Mouse (Mus musculus): Measurements from ENCODE around the gene Mprip. TPM values are rescaled to one million over a fixed set of nuclear protein-coding genes. Genes with fewer than 3 reads are reported as not detected.

The Mprip gene
- polyA plus RNA-seq, 1 experiment, result 3.0 TPM

DNA sequence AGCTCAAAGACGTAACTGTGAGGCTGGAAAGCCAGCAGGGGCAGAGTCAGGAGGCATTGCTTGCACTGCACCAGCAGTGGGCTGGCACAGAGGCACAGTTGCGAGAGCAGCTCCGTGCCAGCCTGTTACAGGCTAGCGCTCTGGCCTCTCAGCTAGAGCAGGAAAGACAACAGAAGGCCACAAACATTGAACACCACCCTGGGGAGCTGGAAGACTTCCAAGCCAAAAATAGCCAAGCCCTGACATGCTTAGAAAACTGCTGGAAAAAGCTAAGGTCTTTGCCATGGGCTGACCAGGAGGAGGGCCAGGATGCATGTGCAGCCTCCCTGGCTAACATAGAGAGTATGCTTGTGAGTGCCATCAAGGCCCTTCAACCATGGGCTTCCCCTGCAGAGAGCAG, 98.1 kb downstream of the Mprip start:
- Histone ChIP-seq H3K36me3 (ENCODE audit: control insufficient read depth) (peaks cover 86% of the 10 kb centered on the region), H3K4me1 (ENCODE audit: control insufficient read depth) (no peaks in the 10 kb centered on the region)

DNA sequence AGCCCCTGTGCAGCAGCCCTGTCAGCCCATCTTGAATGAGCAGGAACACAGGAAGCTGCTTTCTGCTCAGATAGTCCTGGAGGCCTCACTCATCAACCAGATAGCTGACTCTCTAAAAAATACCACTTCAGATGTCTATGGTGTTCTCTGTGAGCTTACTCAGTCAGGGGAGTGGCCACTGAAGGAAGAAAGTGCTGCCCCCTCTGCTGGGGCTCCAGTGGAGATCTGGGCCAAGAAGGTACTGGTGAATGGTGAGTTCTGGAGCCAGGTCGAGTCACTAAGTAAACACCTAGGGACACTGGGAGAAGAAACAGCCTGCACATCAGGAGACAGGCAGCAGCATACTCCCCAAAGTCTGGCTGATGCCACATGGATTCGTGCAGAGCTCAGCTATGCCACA, 98.5 kb downstream of the Mprip start:
- H3K27me3 ChIP-seq (ENCODE audit: control insufficient read depth), result no peaks in the 10 kb centered on the region
- no peak overlapping the region for H3K4me3 ChIP-seq (replicated peaks)
- H3K4me1 ChIP-seq (ENCODE audit: control insufficient read depth), result no peaks in the 10 kb centered on the region
- TF ChIP-seq GATA1 (IDR thresholded peaks at IDR 0.05; ENCODE audit: low read length) (no peak), TAL1 (IDR thresholded peaks at IDR 0.05; ENCODE audit: low read length) (no peak)
- H3K36me3 ChIP-seq (ENCODE audit: control insufficient read depth), result peaks cover 87% of the 10 kb centered on the region
- H3K9me3 ChIP-seq (ENCODE audit: control insufficient read depth, low read length), result no peaks in the 10 kb centered on the region

More for the DNA sequence above, 98.1 kb downstream of the Mprip start:
- TF ChIP-seq TAL1 (IDR thresholded peaks at IDR 0.05; ENCODE audit: low read length) (no peak), GATA1 (IDR thresholded peaks at IDR 0.05; ENCODE audit: low read length) (no peak)
- Histone ChIP-seq H3K27me3 (ENCODE audit: control insufficient read depth) (no peaks in the 10 kb centered on the region), H3K9me3 (ENCODE audit: control insufficient read depth, low read length) (no peaks in the 10 kb centered on the region), H3K4me3 (replicated peaks) (no peak overlapping the region)

GRCm38 (mm10) chr11:59760796-59761195, 99.7 kb downstream of the Mprip start:
- Histone ChIP-seq H3K27me3 (ENCODE audit: control insufficient read depth) (no peaks in the 10 kb centered on the region), H3K36me3 (ENCODE audit: control insufficient read depth) (peaks cover 87% of the 10 kb centered on the region), H3K4me3 (replicated peaks) (no peak overlapping the region), H3K4me1 (ENCODE audit: control insufficient read depth) (no peaks in the 10 kb centered on the region), H3K9me3 (ENCODE audit: control insufficient read depth, low read length) (no peaks in the 10 kb centered on the region)
- no peak for TF ChIP-seq TAL1 (IDR thresholded peaks at IDR 0.05; ENCODE audit: low read length)
- TF ChIP-seq GATA1 (IDR thresholded peaks at IDR 0.05; ENCODE audit: low read length), result no peak

DNA sequence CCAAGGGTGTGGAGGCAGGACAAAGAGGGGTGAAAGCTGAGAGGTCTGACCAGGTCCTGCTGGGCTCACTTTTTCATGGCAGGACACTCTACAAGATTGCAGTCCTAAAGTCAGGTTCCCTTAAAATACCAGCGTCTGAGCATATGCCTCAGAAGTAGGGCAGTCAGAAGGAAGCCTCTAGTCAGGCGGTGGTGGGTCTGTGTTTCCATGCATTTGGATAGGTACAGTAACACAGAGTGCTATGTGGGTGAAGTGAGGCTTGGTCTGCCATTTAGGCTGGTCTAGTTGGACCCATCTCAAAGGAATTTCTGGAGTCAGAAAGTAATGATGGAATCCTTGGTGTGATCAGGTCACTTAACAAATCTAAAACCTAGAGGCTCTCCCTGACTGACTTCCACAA, 108.2 kb downstream of the Mprip start:
- Histone ChIP-seq H3K4me1 (ENCODE audit: control insufficient read depth) (no peaks in the 10 kb centered on the region; the same call in 1 of the 2 replicates), H3K36me3 (ENCODE audit: control insufficient read depth) (peaks cover 93% of the 10 kb centered on the region), H3K4me3 (replicated peaks) (no peak overlapping the region), H3K27me3 (ENCODE audit: control insufficient read depth) (no peaks in the 10 kb centered on the region), H3K9me3 (ENCODE audit: control insufficient read depth, low read length) (no peaks in the 10 kb centered on the region)
- TF ChIP-seq GATA1 (IDR thresholded peaks at IDR 0.05; ENCODE audit: low read length), result no peak
- no peak for TF ChIP-seq TAL1 (IDR thresholded peaks at IDR 0.05; ENCODE audit: low read length)

DNA sequence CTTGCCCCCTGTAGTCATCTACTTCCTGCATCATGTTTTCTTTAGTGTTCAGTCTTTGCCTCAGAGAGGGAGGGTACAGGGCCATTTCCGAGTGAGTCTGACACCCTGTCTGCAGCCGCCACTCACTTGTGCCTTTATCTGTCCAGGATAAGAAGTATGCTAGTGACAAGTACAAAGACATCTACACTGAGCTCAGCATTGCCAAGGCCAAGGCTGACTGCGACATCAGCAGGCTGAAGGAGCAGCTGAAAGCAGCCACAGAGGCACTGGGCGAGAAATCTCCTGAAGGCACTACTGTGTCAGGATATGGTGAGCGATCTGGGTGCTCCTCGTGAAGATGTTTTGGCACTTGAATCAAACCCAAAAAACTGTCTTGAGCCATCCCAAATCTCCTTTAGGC, 108.6 kb downstream of the Mprip start:
- H3K27me3 ChIP-seq (ENCODE audit: control insufficient read depth), result no peaks in the 10 kb centered on the region
- no peaks in the 10 kb centered on the region; the same call in 1 of the 2 replicates for H3K4me1 ChIP-seq (ENCODE audit: control insufficient read depth)
- TF ChIP-seq TAL1 (IDR thresholded peaks at IDR 0.05; ENCODE audit: low read length) (no peak), GATA1 (IDR thresholded peaks at IDR 0.05; ENCODE audit: low read length) (no peak)
- no peak overlapping the region for H3K4me3 ChIP-seq (replicated peaks)
- peaks cover 92% of the 10 kb centered on the region for H3K36me3 ChIP-seq (ENCODE audit: control insufficient read depth)
- H3K9me3 ChIP-seq (ENCODE audit: control insufficient read depth, low read length), result no peaks in the 10 kb centered on the region

- Histone ChIP-seq H3K36me3 (ENCODE audit: control insufficient read depth) (peaks cover 91% of the 10 kb centered on the region), H3K4me1 (ENCODE audit: control insufficient read depth) (no peaks in the 10 kb centered on the region; the same call in 1 of the 2 replicates), H3K27me3 (ENCODE audit: control insufficient read depth) (no peaks in the 10 kb centered on the region), H3K4me3 (replicated peaks) (no peak overlapping the region), H3K9me3 (ENCODE audit: control insufficient read depth, low read length) (no peaks in the 10 kb centered on the region)
- no peak for TF ChIP-seq GATA1 (IDR thresholded peaks at IDR 0.05; ENCODE audit: low read length)
- no peak for TF ChIP-seq TAL1 (IDR thresholded peaks at IDR 0.05; ENCODE audit: low read length)
Observed at GRCm38 (mm10) chr11:59770753-59771152, 109.6 kb downstream of the Mprip start.

- TF ChIP-seq GATA1 (IDR thresholded peaks at IDR 0.05; ENCODE audit: low read length) (no peak), TAL1 (IDR thresholded peaks at IDR 0.05; ENCODE audit: low read length) (no peak)
- Histone ChIP-seq H3K4me3 (replicated peaks) (no peak overlapping the region), H3K9me3 (ENCODE audit: control insufficient read depth, low read length) (no peaks in the 10 kb centered on the region), H3K27me3 (ENCODE audit: control insufficient read depth) (no peaks in the 10 kb centered on the region), H3K4me1 (ENCODE audit: control insufficient read depth) (no peaks in the 10 kb centered on the region; the same call in 1 of the 2 replicates), H3K36me3 (ENCODE audit: control insufficient read depth) (peaks cover 94% of the 10 kb centered on the region)
Observed at GRCm38 (mm10) chr11:59772291-59772690, 111.2 kb downstream of the Mprip start.

DNA sequence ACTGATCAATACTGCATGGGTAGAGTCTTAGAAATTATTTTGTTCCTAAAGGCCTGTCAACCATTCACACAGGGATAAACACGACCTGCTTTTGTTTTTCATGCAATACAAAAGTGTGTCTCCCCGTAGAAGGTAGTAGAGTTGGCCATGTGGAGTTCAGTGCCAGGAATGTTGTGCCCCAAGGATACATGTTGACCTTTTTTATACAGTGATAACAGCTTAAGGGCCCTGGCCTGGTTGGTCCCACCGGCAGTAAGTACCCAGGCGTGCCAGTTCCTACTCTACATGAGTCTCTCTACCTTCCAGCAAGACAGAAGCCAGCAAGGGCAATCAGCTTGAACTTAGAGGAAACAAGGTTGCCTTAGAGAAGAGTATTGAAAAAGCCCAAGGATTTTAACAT, 111.8 kb downstream of the Mprip start:
- H3K27me3 ChIP-seq (ENCODE audit: control insufficient read depth), result no peaks in the 10 kb centered on the region
- H3K4me3 ChIP-seq (replicated peaks), result no peak overlapping the region
- H3K4me1 ChIP-seq (ENCODE audit: control insufficient read depth), result no peaks in the 10 kb centered on the region; the same call in 1 of the 2 replicates
- H3K9me3 ChIP-seq (ENCODE audit: control insufficient read depth, low read length), result no peaks in the 10 kb centered on the region
- TF ChIP-seq TAL1 (IDR thresholded peaks at IDR 0.05; ENCODE audit: low read length), result no peak
- TF ChIP-seq GATA1 (IDR thresholded peaks at IDR 0.05; ENCODE audit: low read length), result no peak
- peaks cover 92% of the 10 kb centered on the region for H3K36me3 ChIP-seq (ENCODE audit: control insufficient read depth)

DNA sequence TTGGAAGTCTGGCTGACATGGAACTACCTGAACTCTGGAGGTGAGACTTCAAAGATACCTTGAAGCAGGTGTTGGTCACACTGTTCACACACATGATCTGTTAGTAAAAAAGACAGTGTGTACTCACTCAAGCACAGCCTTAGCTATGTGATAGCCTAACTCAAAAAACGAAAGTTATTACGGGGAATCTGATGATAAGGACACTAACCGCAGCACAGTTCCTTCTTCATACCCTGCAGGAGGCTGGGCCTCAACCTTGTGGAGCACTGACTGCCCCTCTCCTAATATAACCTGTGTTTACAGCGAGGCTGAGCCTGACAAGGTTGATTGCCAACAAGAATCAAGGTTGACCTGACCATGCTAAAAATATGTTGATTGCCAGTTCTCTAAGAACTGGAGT, 113.4 kb downstream of the Mprip start:
- no peaks in the 10 kb centered on the region for H3K9me3 ChIP-seq (ENCODE audit: control insufficient read depth, low read length)
- no peak overlapping the region for H3K4me3 ChIP-seq (replicated peaks)
- H3K36me3 ChIP-seq (ENCODE audit: control insufficient read depth), result peaks cover 77% of the 10 kb centered on the region
- no peaks in the 10 kb centered on the region for H3K27me3 ChIP-seq (ENCODE audit: control insufficient read depth)
- no peaks in the 10 kb centered on the region; the same call in 1 of the 2 replicates for H3K4me1 ChIP-seq (ENCODE audit: control insufficient read depth)
- TF ChIP-seq TAL1 (IDR thresholded peaks at IDR 0.05; ENCODE audit: low read length) (no peak), GATA1 (IDR thresholded peaks at IDR 0.05; ENCODE audit: low read length) (no peak)

Measured in erythroblast, embryonic 14.5 days (primary cell).